Mouse (Mus musculus): ENCODE data around the gene Ctss. TPM values are rescaled to one million over a fixed set of nuclear protein-coding genes. Genes with fewer than 3 reads are reported as not detected.

Ctss gene
- 18.8 and 19.2 TPM in 2 replicates for total RNA-seq (2014; rRNA removed)
- 19.6 and 20.0 TPM in 2 replicates for polyA plus RNA-seq (2015; fragmentation: Nextera tagmentation; extraction: Ambion mirVana)

GRCm38 (mm10) chr3:95526622-95527211, at the start of gene Ctss:
Ctss (plus strand) TSS chr3:95526786.
- Histone ChIP-seq H3K4me3 (ENCODE audit: low read depth, low read length) (no peak within 1 kb of the TSS), H3K4me2 (ENCODE audit: low read depth, low read length, poor library complexity, severe bottlenecking) (no peak within 1 kb of the TSS), H3K9ac (replicated peaks; ENCODE audit: low read length, poor library complexity, severe bottlenecking) (no peak within 1 kb of the TSS), H3K27me3 (ENCODE audit: insufficient read depth, low read length) (no peaks in the 10 kb centered on the region), H3K36me3 (ENCODE audit: insufficient read depth, low read length) (no peaks in the 10 kb centered on the region), H3K4me1 (ENCODE audit: insufficient read depth, low read length) (no peaks in the 10 kb centered on the region), H3K27ac (ENCODE audit: low read depth, low read length) (no peak within 1 kb of the TSS), H3K9me3 (ENCODE audit: low read length) (no peaks in the 10 kb centered on the region)
- ATAC-seq (ENCODE audit: low FRiP score) (no peak), DNase-seq (ENCODE audit: low spot score) (no peak)
- no peak for TF ChIP-seq CTCF (IDR thresholded peaks at IDR 0.05)
- 89% methylated on average over 8 of the region's 8 CpGs for WGBS

- Histone ChIP-seq H3K9ac (replicated peaks; ENCODE audit: low read length, poor library complexity, severe bottlenecking) (no peak overlapping the region), H3K9me3 (ENCODE audit: low read length) (no peaks in the 10 kb centered on the region), H3K4me3 (ENCODE audit: low read depth, low read length) (no peak overlapping the region), H3K4me1 (ENCODE audit: insufficient read depth, low read length) (no peaks in the 10 kb centered on the region), H3K4me2 (ENCODE audit: low read depth, low read length, poor library complexity, severe bottlenecking) (no peak overlapping the region), H3K36me3 (ENCODE audit: insufficient read depth, low read length) (peaks cover 47% of the 10 kb centered on the region), H3K27me3 (ENCODE audit: insufficient read depth, low read length) (no peaks in the 10 kb centered on the region), H3K27ac (ENCODE audit: low read depth, low read length) (no peak overlapping the region)
- ATAC-seq (ENCODE audit: low FRiP score), result no peak
- TF ChIP-seq CTCF (IDR thresholded peaks at IDR 0.05), result no peak
- no peak for DNase-seq (ENCODE audit: low spot score)
- WGBS, result 92% methylated on average over 1 of the region's 1 CpGs
Measured at GRCm38 (mm10) chr3:95478966-95479365, 47.6 kb upstream of the Ctss start.

GRCm38 (mm10) chr3:95486421-95486820, 40.2 kb upstream of the Ctss start:
- 89% methylated on average over 2 of the region's 2 CpGs for WGBS
- no peaks in the 10 kb centered on the region for H3K27me3 ChIP-seq (ENCODE audit: insufficient read depth, low read length)
- ATAC-seq (ENCODE audit: low FRiP score) (no peak), DNase-seq (ENCODE audit: low spot score) (no peak)
- no peak overlapping the region for H3K9ac ChIP-seq (replicated peaks; ENCODE audit: low read length, poor library complexity, severe bottlenecking)
- peaks cover 49% of the 10 kb centered on the region for H3K36me3 ChIP-seq (ENCODE audit: insufficient read depth, low read length)
- H3K27ac ChIP-seq (ENCODE audit: low read depth, low read length), result no peak overlapping the region
- H3K9me3 ChIP-seq (ENCODE audit: low read length), result no peaks in the 10 kb centered on the region
- no peak overlapping the region for H3K4me2 ChIP-seq (ENCODE audit: low read depth, low read length, poor library complexity, severe bottlenecking)
- H3K4me1 ChIP-seq (ENCODE audit: insufficient read depth, low read length), result no peaks in the 10 kb centered on the region
- H3K4me3 ChIP-seq (ENCODE audit: low read depth, low read length), result no peak overlapping the region
- TF ChIP-seq CTCF (IDR thresholded peaks at IDR 0.05), result no peak

- Histone ChIP-seq H3K27me3 (ENCODE audit: insufficient read depth, low read length) (no peaks in the 10 kb centered on the region), H3K9ac (replicated peaks; ENCODE audit: low read length, poor library complexity, severe bottlenecking) (no peak overlapping the region), H3K4me1 (ENCODE audit: insufficient read depth, low read length) (no peaks in the 10 kb centered on the region), H3K27ac (ENCODE audit: low read depth, low read length) (no peak overlapping the region), H3K36me3 (ENCODE audit: insufficient read depth, low read length) (peaks cover 50% of the 10 kb centered on the region), H3K9me3 (ENCODE audit: low read length) (no peaks in the 10 kb centered on the region), H3K4me2 (ENCODE audit: low read depth, low read length, poor library complexity, severe bottlenecking) (no peak overlapping the region), H3K4me3 (ENCODE audit: low read depth, low read length) (no peak overlapping the region)
- 94% methylated on average over 3 of the region's 3 CpGs for WGBS
- no peak for ATAC-seq (ENCODE audit: low FRiP score)
- DNase-seq (ENCODE audit: low spot score), result no peak
- TF ChIP-seq CTCF (IDR thresholded peaks at IDR 0.05), result no peak
Measured at GRCm38 (mm10) chr3:95488679-95489078, 37.9 kb upstream of the Ctss start.

GRCm38 (mm10) chr3:95490238-95490637, 36.3 kb upstream of the Ctss start:
- H3K4me2 ChIP-seq (ENCODE audit: low read depth, low read length, poor library complexity, severe bottlenecking), result no peak overlapping the region
- no peaks in the 10 kb centered on the region for H3K27me3 ChIP-seq (ENCODE audit: insufficient read depth, low read length)
- ATAC-seq (ENCODE audit: low FRiP score) (no peak), DNase-seq (ENCODE audit: low spot score) (no peak)
- H3K4me1 ChIP-seq (ENCODE audit: insufficient read depth, low read length), result no peaks in the 10 kb centered on the region
- H3K36me3 ChIP-seq (ENCODE audit: insufficient read depth, low read length), result peaks cover 64% of the 10 kb centered on the region
- H3K4me3 ChIP-seq (ENCODE audit: low read depth, low read length), result no peak overlapping the region
- H3K9me3 ChIP-seq (ENCODE audit: low read length), result no peaks in the 10 kb centered on the region
- TF ChIP-seq CTCF (IDR thresholded peaks at IDR 0.05), result no peak
- H3K9ac ChIP-seq (replicated peaks; ENCODE audit: low read length, poor library complexity, severe bottlenecking), result no peak overlapping the region
- H3K27ac ChIP-seq (ENCODE audit: low read depth, low read length), result no peak overlapping the region
- 98% methylated on average over 2 of the region's 2 CpGs for WGBS

GRCm38 (mm10) chr3:95494342-95494741, 32.2 kb upstream of the Ctss start:
- TF ChIP-seq CTCF (IDR thresholded peaks at IDR 0.05), result peak; percentile 58

More at GRCm38 (mm10) chr3:95494342-95494741, 32.2 kb upstream of the Ctss start:
- no peak overlapping the region for H3K9ac ChIP-seq (replicated peaks; ENCODE audit: low read length, poor library complexity, severe bottlenecking)
- no peaks in the 10 kb centered on the region for H3K27me3 ChIP-seq (ENCODE audit: insufficient read depth, low read length)
- DNase-seq (ENCODE audit: low spot score), result peak; percentile 12
- H3K4me3 ChIP-seq (ENCODE audit: low read depth, low read length), result no peak overlapping the region
- H3K36me3 ChIP-seq (ENCODE audit: insufficient read depth, low read length), result peaks cover 47% of the 10 kb centered on the region
- H3K4me1 ChIP-seq (ENCODE audit: insufficient read depth, low read length), result no peaks in the 10 kb centered on the region
- no peaks in the 10 kb centered on the region for H3K9me3 ChIP-seq (ENCODE audit: low read length)
- H3K27ac ChIP-seq (ENCODE audit: low read depth, low read length), result no peak overlapping the region
- no peak for ATAC-seq (ENCODE audit: low FRiP score)
- 65% methylated on average over 6 of the region's 6 CpGs for WGBS
- no peak overlapping the region for H3K4me2 ChIP-seq (ENCODE audit: low read depth, low read length, poor library complexity, severe bottlenecking)

Data from midbrain, postnatal 0 days (tissue).